Mouse (Mus musculus) heart, embryonic 16.5 days (tissue): Measurements from ENCODE around the gene Rprd1b. TPM values are rescaled to one million over a fixed set of nuclear protein-coding genes. Genes with fewer than 3 reads are reported as not detected.
A peak's percentile ranks its signal among the peaks of the same experiment; 100 is the strongest.

Experiments
- ATAC-seq: fragments of 200-750 bp; cut with Nextera tagmentation; replicated peaks from 2 replicates; pipeline ENCODE4 v1.8.0; 2017; ENCODE audit warnings: moderate number of reproducible peaks; ENCODE audit not compliant: insufficient read depth, low FRiP score; ENCODE audit errors: extremely low read depth
- H3K27ac ChIP-seq: fragments of 300-500 bp; sonication (generic); 2 replicates; pipeline ENCODE4 v1.5.1; 2014; ENCODE audit warnings: mild to moderate bottlenecking, low read length, control low read depth, moderate library complexity
- H3K27me3 ChIP-seq: fragments of 300-500 bp; sonication (generic); 2 replicates; pipeline ENCODE4 v1.6.1; 2014; ENCODE audit warnings: low read length, mixed read lengths; ENCODE audit not compliant: control insufficient read depth, insufficient read depth
- H3K36me3 ChIP-seq: fragments of 300-500 bp; sonication (generic); 2 replicates; pipeline ENCODE4 v1.6.1; 2014; ENCODE audit not compliant: control insufficient read depth, insufficient read depth
- H3K4me1 ChIP-seq: fragments of 300-500 bp; sonication (generic); 2 replicates; pipeline ENCODE4 v1.6.1; 2014; ENCODE audit warnings: low read length, mixed read lengths; ENCODE audit not compliant: control insufficient read depth, insufficient read depth
- H3K4me2 ChIP-seq: fragments of 300-500 bp; sonication (generic); 2 replicates; pipeline ENCODE4 v1.6.1; 2014; ENCODE audit warnings: low read depth, mild to moderate bottlenecking, control low read depth, low read length
- H3K4me3 ChIP-seq: fragments of 300-500 bp; sonication (generic); 2 replicates; pipeline ENCODE4 v1.5.1; 2014; ENCODE audit warnings: mild to moderate bottlenecking, control low read depth, low read length
- H3K9ac ChIP-seq: fragments of 300-500 bp; sonication (generic); 2 replicates; pipeline ENCODE4 v1.6.1; 2014; ENCODE audit warnings: low read length, control low read depth
- H3K9me3 ChIP-seq: fragments of 300-500 bp; sonication (generic); replicated peaks from 2 replicates; pipeline ENCODE4 v1.6.1; 2016; ENCODE audit warnings: low read length; ENCODE audit not compliant: control insufficient read depth
- WGBS: fragments of 180-500 bp; shearing (Covaris S2); extraction: QIAGEN DNeasy Blood & Tissue Kit; methylation state at CpG from one replicate; pipeline ENCODE4 v1.1.7; 2014; 5-methylcytosine and 5-hydroxymethylcytosine counted together
- polyA plus RNA-seq: library from polyadenylated mRNA; unstranded; fragments of >200 nt; fragmentation: Nextera tagmentation; extraction: Ambion mirVana; gene quantifications from 2 replicates; pipeline ENCODE4 v1.2.1, GENCODE M21; 2015

Rprd1b gene
- polyA plus RNA-seq, 1 experiment from 2014 or later: 32.0 TPM

- H3K4me2 ChIP-seq: peak overlapping the region; percentile 16
- H3K36me3 ChIP-seq: no peaks in the 10 kb centered on the region
- H3K4me1 ChIP-seq: peaks cover 29% of the 10 kb centered on the region
- peak overlapping the region; percentile 9; the same call in 1 of the 2 replicates for H3K9ac ChIP-seq
- WGBS: 28% methylated on average over 9 of the region's 9 CpGs
- no peaks in the 10 kb centered on the region for H3K27me3 ChIP-seq
- H3K4me3 ChIP-seq: no peak overlapping the region
- H3K9me3 ChIP-seq: no peaks in the 10 kb centered on the region
- ATAC-seq: 0 out of 2 replicates have a peak, but pooled peaks have one; percentile 34
- peak overlapping the region; percentile 80 for H3K27ac ChIP-seq
Measured at GRCm38 (mm10) chr2:158167496-158168205, 139.4 kb downstream of the Rprd1b start.

DNA sequence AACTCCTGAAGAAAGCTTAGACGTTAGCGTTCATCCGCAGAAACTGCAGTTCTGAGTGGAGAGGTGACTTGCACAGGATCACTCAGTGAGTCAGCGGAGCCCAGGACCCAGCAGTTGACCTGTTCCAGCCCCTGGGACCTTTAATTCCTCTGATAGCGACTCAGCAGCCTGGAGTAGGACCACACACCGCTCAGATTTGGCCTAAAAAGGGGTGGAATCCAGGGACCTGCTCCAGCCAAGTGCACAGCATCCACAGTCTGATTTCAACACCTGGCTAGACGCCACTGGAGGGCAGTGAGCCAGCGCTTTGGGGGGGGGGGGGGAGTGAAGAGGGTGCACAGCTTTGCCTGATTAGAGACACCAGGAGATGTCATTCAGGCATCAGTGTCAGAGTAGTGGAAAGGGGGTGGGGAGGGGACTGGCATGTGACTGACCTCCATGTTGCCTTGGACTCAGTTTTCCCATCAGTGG lies 140.5 kb downstream of the Rprd1b start:
- Histone ChIP-seq H3K4me2 (no peak overlapping the region), H3K9ac (no peak overlapping the region), H3K9me3 (no peaks in the 10 kb centered on the region), H3K4me1 (peaks cover 29% of the 10 kb centered on the region), H3K27ac (peak overlapping the region; percentile 80), H3K36me3 (no peaks in the 10 kb centered on the region), H3K27me3 (no peaks in the 10 kb centered on the region), H3K4me3 (no peak overlapping the region)
- ATAC-seq: peak; percentile 89
- 21% methylated on average over 8 of the region's 8 CpGs for WGBS

- Histone ChIP-seq H3K4me3 (no peak overlapping the region), H3K9me3 (no peaks in the 10 kb centered on the region), H3K9ac (no peak overlapping the region), H3K4me2 (no peak overlapping the region), H3K27ac (peak overlapping the region; percentile 54), H3K27me3 (no peaks in the 10 kb centered on the region), H3K36me3 (no peaks in the 10 kb centered on the region), H3K4me1 (peaks cover 29% of the 10 kb centered on the region)
- ATAC-seq: no peak
- 59% methylated on average over 6 of the region's 6 CpGs for WGBS
Measured at GRCm38 (mm10) chr2:158169351-158169750, 141.1 kb downstream of the Rprd1b start.

- H3K27me3 ChIP-seq: no peaks in the 10 kb centered on the region
- ATAC-seq: no peak
- peaks cover 29% of the 10 kb centered on the region for H3K4me1 ChIP-seq
- H3K4me2 ChIP-seq: no peak overlapping the region
- H3K4me3 ChIP-seq: no peak overlapping the region
- H3K36me3 ChIP-seq: no peaks in the 10 kb centered on the region
- no peak overlapping the region for H3K27ac ChIP-seq
- no peak overlapping the region for H3K9ac ChIP-seq
- 70% methylated on average over 7 of the region's 7 CpGs for WGBS
- no peaks in the 10 kb centered on the region for H3K9me3 ChIP-seq
Measured at GRCm38 (mm10) chr2:158169771-158170170, 141.5 kb downstream of the Rprd1b start.

DNA sequence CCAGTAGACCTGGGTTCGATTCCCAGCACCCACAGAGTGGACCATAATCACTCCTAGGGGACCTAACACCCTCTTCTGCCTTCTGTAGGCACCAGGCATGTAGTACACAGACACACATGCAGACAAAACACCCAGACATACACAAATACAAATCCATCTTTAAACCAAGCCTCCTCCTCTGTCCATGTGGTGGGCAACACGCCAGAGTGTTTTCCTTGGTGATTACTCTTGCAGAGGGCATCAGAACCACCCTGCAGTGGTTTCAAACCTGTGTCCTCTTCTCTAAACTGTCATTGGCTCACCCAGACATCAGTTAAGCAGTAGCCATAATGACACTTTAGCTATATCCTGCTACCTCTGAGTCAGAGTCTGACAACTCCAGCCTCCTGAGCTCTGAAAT lies 142.1 kb downstream of the Rprd1b start:
- no peak overlapping the region for H3K4me2 ChIP-seq
- H3K9ac ChIP-seq: no peak overlapping the region
- H3K4me3 ChIP-seq: no peak overlapping the region
- H3K27me3 ChIP-seq: no peaks in the 10 kb centered on the region
- no peak overlapping the region for H3K27ac ChIP-seq
- H3K9me3 ChIP-seq: no peaks in the 10 kb centered on the region
- ATAC-seq: no peak
- 88% methylated on average over 2 of the region's 2 CpGs for WGBS
- peaks cover 34% of the 10 kb centered on the region for H3K4me1 ChIP-seq
- no peaks in the 10 kb centered on the region for H3K36me3 ChIP-seq

- no peaks in the 10 kb centered on the region for H3K9me3 ChIP-seq
- no peaks in the 10 kb centered on the region for H3K27me3 ChIP-seq
- 74% methylated on average over 5 of the region's 5 CpGs for WGBS
- no peak overlapping the region for H3K9ac ChIP-seq
- H3K36me3 ChIP-seq: no peaks in the 10 kb centered on the region
- H3K4me2 ChIP-seq: no peak overlapping the region
- H3K4me3 ChIP-seq: no peak overlapping the region
- no peak for ATAC-seq
- H3K4me1 ChIP-seq: peaks cover 15% of the 10 kb centered on the region
- H3K27ac ChIP-seq: no peak overlapping the region
Measured at GRCm38 (mm10) chr2:158174438-158174837, 146.1 kb downstream of the Rprd1b start.

DNA sequence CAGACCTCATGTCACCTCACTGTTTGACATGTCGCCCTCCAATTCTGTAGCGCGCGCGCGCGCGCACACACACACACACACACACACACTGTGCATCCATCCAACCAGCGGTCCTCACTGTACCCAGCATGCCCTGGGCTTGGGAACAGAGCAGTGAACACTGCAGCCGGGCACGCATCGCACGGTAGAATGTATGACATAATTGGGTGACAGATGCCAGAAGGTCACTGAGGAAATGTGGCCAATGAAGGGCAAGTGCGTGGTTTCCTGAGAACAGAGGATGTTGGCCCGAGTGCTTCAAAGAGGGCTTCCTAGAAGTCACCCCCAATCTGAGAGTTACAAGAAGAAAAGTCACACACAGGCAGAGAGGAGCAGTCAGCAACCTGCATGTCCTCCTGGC lies 146.7 kb downstream of the Rprd1b start:
- no peak overlapping the region for H3K4me2 ChIP-seq
- H3K27me3 ChIP-seq: no peaks in the 10 kb centered on the region
- no peaks in the 10 kb centered on the region for H3K36me3 ChIP-seq
- H3K9ac ChIP-seq: no peak overlapping the region
- no peak overlapping the region for H3K27ac ChIP-seq
- no peaks in the 10 kb centered on the region for H3K9me3 ChIP-seq
- H3K4me1 ChIP-seq: peaks cover 19% of the 10 kb centered on the region
- 73% methylated on average over 15 of the region's 15 CpGs for WGBS
- H3K4me3 ChIP-seq: no peak overlapping the region
- ATAC-seq: no peak

DNA sequence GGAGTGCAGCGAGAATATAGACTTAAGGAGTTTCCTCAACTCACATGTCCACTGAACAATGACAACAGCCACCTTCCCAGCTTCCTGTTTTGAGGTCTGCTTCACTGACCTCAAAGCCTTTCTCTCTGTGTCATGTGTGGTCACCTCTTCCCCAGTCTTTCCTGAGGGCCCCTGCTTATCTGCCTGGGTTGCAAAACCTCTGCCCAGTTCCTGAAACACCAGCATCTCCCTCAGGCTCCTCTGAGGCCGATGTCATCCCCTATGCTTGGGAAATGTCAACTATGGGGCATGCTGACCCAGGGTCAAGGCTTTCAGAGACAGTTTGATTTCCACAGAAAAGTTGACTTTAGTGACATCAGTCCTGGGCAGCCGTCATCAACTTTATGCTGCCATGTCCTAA lies 147.1 kb downstream of the Rprd1b start:
- H3K4me2 ChIP-seq: no peak overlapping the region

DNA sequence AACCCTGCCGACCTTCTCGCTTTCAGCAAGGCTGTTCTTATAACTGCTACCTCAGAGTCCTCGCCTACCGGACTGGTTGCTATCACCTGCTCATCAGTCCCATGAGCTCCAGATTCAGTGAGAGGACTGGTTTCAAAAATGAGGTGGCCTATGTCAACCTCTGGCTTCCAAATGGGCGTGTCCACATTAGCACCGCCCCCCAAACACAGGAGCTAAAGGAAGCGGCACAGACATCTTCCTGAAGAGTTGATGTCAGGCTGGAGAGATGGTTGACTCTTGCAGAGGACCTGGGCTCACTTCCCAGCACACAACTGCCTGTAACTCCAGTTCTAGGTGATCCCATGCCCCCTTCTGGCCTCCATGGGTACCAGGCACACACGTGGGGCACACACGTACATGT lies 148.5 kb downstream of the Rprd1b start:
- 87% methylated on average over 9 of the region's 9 CpGs for WGBS
- Histone ChIP-seq H3K36me3 (no peaks in the 10 kb centered on the region), H3K9ac (no peak overlapping the region), H3K4me2 (no peak overlapping the region), H3K4me3 (no peak overlapping the region), H3K27ac (no peak overlapping the region), H3K4me1 (peaks cover 19% of the 10 kb centered on the region), H3K27me3 (no peaks in the 10 kb centered on the region), H3K9me3 (no peaks in the 10 kb centered on the region)
- ATAC-seq: no peak

More for the DNA sequence above, 147.1 kb downstream of the Rprd1b start:
- H3K4me1 ChIP-seq: peaks cover 19% of the 10 kb centered on the region
- no peaks in the 10 kb centered on the region for H3K27me3 ChIP-seq
- WGBS: 25% methylated on average over 3 of the region's 3 CpGs
- no peaks in the 10 kb centered on the region for H3K9me3 ChIP-seq
- no peak overlapping the region for H3K27ac ChIP-seq
- no peak for ATAC-seq
- no peaks in the 10 kb centered on the region for H3K36me3 ChIP-seq
- H3K4me3 ChIP-seq: no peak overlapping the region
- no peak overlapping the region for H3K9ac ChIP-seq
